Mouse (Mus musculus): ENCODE data around the gene Cxcr6.

Gene Cxcr6

GRCm38 (mm10) chr9:123806267-123806666 is at the start of gene Cxcr6:
TSS of gene Cxcr6 (plus strand) at chr9:123806475.
- DNase-seq (ENCODE audit: low read depth) = peak; percentile 77

GRCm38 (mm10) chr9:123756752-123757151 is 49.5 kb upstream of the Cxcr6 start:
- peak; percentile 56 for DNase-seq (ENCODE audit: low read depth)

GRCm38 (mm10) chr9:123757326-123757725 is 48.9 kb upstream of the Cxcr6 start:
- DNase-seq (ENCODE audit: low read depth) = no peak

- DNase-seq (ENCODE audit: low read depth) = no peak
Measured at GRCm38 (mm10) chr9:123758156-123758555, 48.1 kb upstream of the Cxcr6 start.

- DNase-seq (ENCODE audit: low read depth) = peak; percentile 53
Measured at GRCm38 (mm10) chr9:123758645-123759044, 47.6 kb upstream of the Cxcr6 start.

GRCm38 (mm10) chr9:123760806-123761205 is 45.5 kb upstream of the Cxcr6 start:
- peak; percentile 56 for DNase-seq (ENCODE audit: low read depth)

- no peak for DNase-seq (ENCODE audit: low read depth)
Measured at GRCm38 (mm10) chr9:123762886-123763285, 43.4 kb upstream of the Cxcr6 start.

- DNase-seq (ENCODE audit: low read depth) = no peak
Measured at GRCm38 (mm10) chr9:123763771-123764170, 42.5 kb upstream of the Cxcr6 start.

- no peak for DNase-seq (ENCODE audit: low read depth)
Measured at GRCm38 (mm10) chr9:123766996-123767395, 39.3 kb upstream of the Cxcr6 start.

GRCm38 (mm10) chr9:123768443-123768842 is 37.8 kb upstream of the Cxcr6 start:
- no peak for DNase-seq (ENCODE audit: low read depth)

- peak; percentile 58 for DNase-seq (ENCODE audit: low read depth)
Measured at GRCm38 (mm10) chr9:123769532-123769931, 36.7 kb upstream of the Cxcr6 start.

- DNase-seq (ENCODE audit: low read depth) = peak; percentile 60
Measured at GRCm38 (mm10) chr9:123773299-123773698, 33.0 kb upstream of the Cxcr6 start.

GRCm38 (mm10) chr9:123788855-123789529 is 17.3 kb upstream of the Cxcr6 start:
- no peak for DNase-seq (ENCODE audit: low read depth)

- DNase-seq (ENCODE audit: low read depth) = peak; percentile 79
Measured at GRCm38 (mm10) chr9:123796174-123796573, 10.1 kb upstream of the Cxcr6 start.

- DNase-seq (ENCODE audit: low read depth) = no peak
Measured at GRCm38 (mm10) chr9:123801527-123801926, 4.7 kb upstream of the Cxcr6 start.

- no peak for DNase-seq (ENCODE audit: low read depth)
Measured at GRCm38 (mm10) chr9:123802421-123802820, 3.9 kb upstream of the Cxcr6 start.

GRCm38 (mm10) chr9:123802896-123803295 is 3.4 kb upstream of the Cxcr6 start:
- DNase-seq (ENCODE audit: low read depth) = peak; percentile 36

- DNase-seq (ENCODE audit: low read depth) = peak; percentile 56
Measured at GRCm38 (mm10) chr9:123805241-123805640, 1.0 kb upstream of the Cxcr6 start.

GRCm38 (mm10) chr9:123808583-123808982 is 2.3 kb downstream of the Cxcr6 start:
- DNase-seq (ENCODE audit: low read depth) = no peak

- peak; percentile 50 for DNase-seq (ENCODE audit: low read depth)
Measured at GRCm38 (mm10) chr9:123811831-123812230, 5.6 kb downstream of the Cxcr6 start.

GRCm38 (mm10) chr9:123814326-123814725 is 8.1 kb downstream of the Cxcr6 start:
- peak; percentile 74 for DNase-seq (ENCODE audit: low read depth)

- no peak for DNase-seq (ENCODE audit: low read depth)
Measured at GRCm38 (mm10) chr9:123814821-123815220, 8.5 kb downstream of the Cxcr6 start.

GRCm38 (mm10) chr9:123815444-123815843 is 9.2 kb downstream of the Cxcr6 start:
- no peak for DNase-seq (ENCODE audit: low read depth)

- DNase-seq (ENCODE audit: low read depth) = no peak
Measured at GRCm38 (mm10) chr9:123815996-123816395, 9.7 kb downstream of the Cxcr6 start.

All from naive thymus-derived CD4-positive, alpha-beta T cell, adult 2 months (primary cell).